Mouse (Mus musculus) neural tube, embryonic 13.5 days (tissue): ENCODE measurements around the gene Sema3e. TPM values are rescaled to one million over a fixed set of nuclear protein-coding genes. Genes with fewer than 3 reads are reported as not detected.
A peak's percentile ranks its signal among the peaks of the same experiment; 100 is the strongest.

Experiments
- ATAC-seq: fragments of 200-750 bp; cut with Nextera tagmentation; 2 replicates; pipeline ENCODE4 v1.8.0; 2017; ENCODE audit warnings: low read depth, mild to moderate bottlenecking, moderate TSS enrichment, moderate library complexity
- H3K27ac ChIP-seq: fragments of 300-500 bp; sonication (generic); replicated peaks from 2 replicates; pipeline ENCODE4 v1.5.1; 2015; ENCODE audit warnings: moderate library complexity, mild to moderate bottlenecking, inconsistent platforms
- H3K27me3 ChIP-seq: fragments of 300-500 bp; sonication (generic); 2 replicates; pipeline ENCODE4 v1.6.1; 2015; ENCODE audit warnings: mild to moderate bottlenecking, inconsistent platforms
- H3K36me3 ChIP-seq: fragments of 300-500 bp; sonication (generic); 2 replicates; pipeline ENCODE4 v1.6.1; 2015; ENCODE audit warnings: mild to moderate bottlenecking, inconsistent platforms
- H3K4me1 ChIP-seq: fragments of 300-500 bp; sonication (generic); replicated peaks from 2 replicates; pipeline ENCODE4 v1.6.1; 2015; ENCODE audit warnings: inconsistent platforms
- H3K4me2 ChIP-seq: fragments of 300-500 bp; sonication (generic); 2 replicates; pipeline ENCODE4 v1.6.1; 2015; ENCODE audit warnings: inconsistent platforms, mild to moderate bottlenecking, moderate library complexity
- H3K4me3 ChIP-seq: fragments of 300-500 bp; sonication (generic); 2 replicates; pipeline ENCODE4 v1.5.1; 2015; ENCODE audit warnings: mild to moderate bottlenecking, inconsistent platforms
- H3K9ac ChIP-seq: fragments of 300-500 bp; sonication (generic); 2 replicates; pipeline ENCODE4 v1.6.1; 2015; ENCODE audit warnings: moderate library complexity, mild to moderate bottlenecking, inconsistent platforms
- H3K9me3 ChIP-seq: fragments of 300-500 bp; sonication (generic); 2 replicates; pipeline ENCODE4 v1.6.1; 2016; ENCODE audit warnings: inconsistent platforms
- WGBS: fragments of 180-500 bp; shearing (Covaris S2); methylation state at CpG from one replicate; pipeline ENCODE4 v1.1.7; 2015; 5-methylcytosine and 5-hydroxymethylcytosine counted together
- polyA plus RNA-seq: library from polyadenylated mRNA; unstranded; fragments of >200 nt; fragmentation: Nextera tagmentation; extraction: Ambion mirVana; gene quantifications from 2 replicates; pipeline ENCODE4 v1.2.1, GENCODE M21; 2015

Sema3e gene
- polyA plus RNA-seq = 2.3 and 3.3 TPM in 2 replicates

- under 1% methylated on average over 47 of the region's 47 CpGs for WGBS
- H3K9me3 ChIP-seq = peaks cover 6% of the 10 kb centered on the region; the same call in 1 of the 2 replicates
- peak within 1 kb of the TSS; percentile 53 for H3K4me3 ChIP-seq
- no peak within 1 kb of the TSS for H3K27ac ChIP-seq
- H3K36me3 ChIP-seq = no peaks in the 10 kb centered on the region
- peaks cover 3% of the 10 kb centered on the region; the same call in 1 of the 2 replicates for H3K27me3 ChIP-seq
- H3K4me2 ChIP-seq = peak within 1 kb of the TSS; percentile 90
- ATAC-seq = peak; percentile 90
- peak within 1 kb of the TSS; percentile 68 for H3K9ac ChIP-seq
- peaks cover 14% of the 10 kb centered on the region for H3K4me1 ChIP-seq
Measured at GRCm38 (mm10) chr5:14025205-14026124, at the start of gene Sema3e. Gene Sema3e (plus strand): TSS chr5:14025276.

GRCm38 (mm10) chr5:13977576-13977975 lies 47.5 kb upstream of the Sema3e start:
- Histone ChIP-seq H3K9ac (no peak overlapping the region), H3K4me2 (no peak overlapping the region), H3K36me3 (no peaks in the 10 kb centered on the region), H3K4me1 (peaks cover 4% of the 10 kb centered on the region), H3K27ac (no peak overlapping the region), H3K27me3 (no peaks in the 10 kb centered on the region), H3K4me3 (no peak overlapping the region), H3K9me3 (no peaks in the 10 kb centered on the region)
- 46% methylated on average over 3 of the region's 3 CpGs for WGBS
- no peak for ATAC-seq

- H3K4me1 ChIP-seq = peaks cover 7% of the 10 kb centered on the region
- WGBS = 92% methylated on average over 4 of the region's 4 CpGs
- no peak for ATAC-seq
Measured at GRCm38 (mm10) chr5:13979156-13979555, 45.9 kb upstream of the Sema3e start.

GRCm38 (mm10) chr5:13982417-13983054 lies 42.5 kb upstream of the Sema3e start:
- Histone ChIP-seq H3K27me3 (no peaks in the 10 kb centered on the region), H3K27ac (no peak overlapping the region), H3K9ac (no peak overlapping the region), H3K4me3 (no peak overlapping the region), H3K4me2 (no peak overlapping the region), H3K9me3 (no peaks in the 10 kb centered on the region), H3K36me3 (no peaks in the 10 kb centered on the region), H3K4me1 (peaks cover 7% of the 10 kb centered on the region)
- 8% methylated on average over 7 of the region's 7 CpGs for WGBS
- ATAC-seq = peak; percentile 74; the same call in 1 of the 2 replicates

More at GRCm38 (mm10) chr5:13979156-13979555, 45.9 kb upstream of the Sema3e start:
- no peak overlapping the region for H3K27ac ChIP-seq
- H3K27me3 ChIP-seq = no peaks in the 10 kb centered on the region
- no peak overlapping the region for H3K4me2 ChIP-seq
- no peak overlapping the region for H3K9ac ChIP-seq
- no peaks in the 10 kb centered on the region for H3K36me3 ChIP-seq
- no peak overlapping the region for H3K4me3 ChIP-seq
- H3K9me3 ChIP-seq = no peaks in the 10 kb centered on the region

- no peaks in the 10 kb centered on the region for H3K9me3 ChIP-seq
- H3K9ac ChIP-seq = no peak overlapping the region
- no peak overlapping the region for H3K27ac ChIP-seq
- H3K4me1 ChIP-seq = peaks cover 7% of the 10 kb centered on the region
- H3K27me3 ChIP-seq = no peaks in the 10 kb centered on the region
- H3K36me3 ChIP-seq = no peaks in the 10 kb centered on the region
- H3K4me2 ChIP-seq = no peak overlapping the region
- no peak overlapping the region for H3K4me3 ChIP-seq
- 60% methylated on average over 4 of the region's 4 CpGs for WGBS
- no peak for ATAC-seq
Measured at GRCm38 (mm10) chr5:13983608-13984007, 41.5 kb upstream of the Sema3e start.

- no peak overlapping the region for H3K9ac ChIP-seq
- no peak for ATAC-seq
- H3K4me3 ChIP-seq = no peak overlapping the region
- WGBS = 89% methylated on average over 3 of the region's 3 CpGs
- H3K9me3 ChIP-seq = no peaks in the 10 kb centered on the region
- no peaks in the 10 kb centered on the region for H3K27me3 ChIP-seq
- H3K4me2 ChIP-seq = no peak overlapping the region
- H3K27ac ChIP-seq = no peak overlapping the region
- peaks cover 7% of the 10 kb centered on the region for H3K4me1 ChIP-seq
- no peaks in the 10 kb centered on the region for H3K36me3 ChIP-seq
Measured at GRCm38 (mm10) chr5:13985669-13986068, 39.4 kb upstream of the Sema3e start.

GRCm38 (mm10) chr5:13987123-13987522 lies 38.0 kb upstream of the Sema3e start:
- Histone ChIP-seq H3K27me3 (no peaks in the 10 kb centered on the region), H3K4me2 (no peak overlapping the region), H3K27ac (no peak overlapping the region), H3K4me1 (peaks cover 7% of the 10 kb centered on the region), H3K36me3 (no peaks in the 10 kb centered on the region), H3K9ac (no peak overlapping the region), H3K4me3 (no peak overlapping the region), H3K9me3 (no peaks in the 10 kb centered on the region)
- WGBS = 92% methylated on average over 1 of the region's 1 CpGs
- ATAC-seq = no peak

- H3K27ac ChIP-seq = no peak overlapping the region
- H3K9ac ChIP-seq = no peak overlapping the region
- H3K4me3 ChIP-seq = no peak overlapping the region
- H3K4me1 ChIP-seq = no peaks in the 10 kb centered on the region
- H3K27me3 ChIP-seq = no peaks in the 10 kb centered on the region
- no peak overlapping the region for H3K4me2 ChIP-seq
- no peak for ATAC-seq
- H3K36me3 ChIP-seq = no peaks in the 10 kb centered on the region
- 70% methylated on average over 2 of the region's 2 CpGs for WGBS
- no peaks in the 10 kb centered on the region for H3K9me3 ChIP-seq
Measured at GRCm38 (mm10) chr5:13988023-13988422, 37.1 kb upstream of the Sema3e start.

GRCm38 (mm10) chr5:13992734-13993396 lies 32.2 kb upstream of the Sema3e start:
- Histone ChIP-seq H3K9me3 (peaks cover 3% of the 10 kb centered on the region; the same call in 1 of the 2 replicates), H3K9ac (no peak overlapping the region), H3K36me3 (no peaks in the 10 kb centered on the region), H3K27me3 (no peaks in the 10 kb centered on the region), H3K4me3 (no peak overlapping the region), H3K4me1 (no peaks in the 10 kb centered on the region), H3K27ac (no peak overlapping the region), H3K4me2 (no peak overlapping the region)
- ATAC-seq = no peak
- 58% methylated on average over 11 of the region's 11 CpGs for WGBS

GRCm38 (mm10) chr5:14028341-14028740 lies 3.3 kb downstream of the Sema3e start:
- peaks cover 14% of the 10 kb centered on the region for H3K4me1 ChIP-seq
- ATAC-seq = no peak
- H3K9ac ChIP-seq = no peak overlapping the region
- H3K4me2 ChIP-seq = no peak overlapping the region
- H3K36me3 ChIP-seq = no peaks in the 10 kb centered on the region
- H3K27me3 ChIP-seq = peaks cover 3% of the 10 kb centered on the region; the same call in 1 of the 2 replicates
- no peak overlapping the region for H3K27ac ChIP-seq
- no peaks in the 10 kb centered on the region for H3K9me3 ChIP-seq
- no peak overlapping the region for H3K4me3 ChIP-seq
- WGBS = 85% methylated on average over 7 of the region's 7 CpGs

- Histone ChIP-seq H3K9ac (no peak overlapping the region), H3K36me3 (no peaks in the 10 kb centered on the region), H3K4me3 (no peak overlapping the region), H3K4me2 (no peak overlapping the region), H3K27me3 (no peaks in the 10 kb centered on the region; the same call in 1 of the 2 replicates), H3K27ac (no peak overlapping the region), H3K9me3 (no peaks in the 10 kb centered on the region), H3K4me1 (peaks cover 5% of the 10 kb centered on the region)
- WGBS = 75% methylated on average over 1 of the region's 1 CpGs
- no peak for ATAC-seq
Measured at GRCm38 (mm10) chr5:14030796-14031195, 5.7 kb downstream of the Sema3e start.

GRCm38 (mm10) chr5:14032056-14032455 lies 7.0 kb downstream of the Sema3e start:
- H3K27me3 ChIP-seq = no peaks in the 10 kb centered on the region
- H3K9me3 ChIP-seq = no peaks in the 10 kb centered on the region
- no peaks in the 10 kb centered on the region for H3K4me1 ChIP-seq
- no peak overlapping the region for H3K4me3 ChIP-seq
- no peak overlapping the region for H3K9ac ChIP-seq
- H3K27ac ChIP-seq = no peak overlapping the region
- no peak for ATAC-seq
- WGBS = 9% methylated on average over 4 of the region's 4 CpGs
- H3K36me3 ChIP-seq = no peaks in the 10 kb centered on the region
- H3K4me2 ChIP-seq = no peak overlapping the region
